Mouse (Mus musculus): Measurements from ENCODE around the gene Ppfibp2.

Ppfibp2 gene

DNA sequence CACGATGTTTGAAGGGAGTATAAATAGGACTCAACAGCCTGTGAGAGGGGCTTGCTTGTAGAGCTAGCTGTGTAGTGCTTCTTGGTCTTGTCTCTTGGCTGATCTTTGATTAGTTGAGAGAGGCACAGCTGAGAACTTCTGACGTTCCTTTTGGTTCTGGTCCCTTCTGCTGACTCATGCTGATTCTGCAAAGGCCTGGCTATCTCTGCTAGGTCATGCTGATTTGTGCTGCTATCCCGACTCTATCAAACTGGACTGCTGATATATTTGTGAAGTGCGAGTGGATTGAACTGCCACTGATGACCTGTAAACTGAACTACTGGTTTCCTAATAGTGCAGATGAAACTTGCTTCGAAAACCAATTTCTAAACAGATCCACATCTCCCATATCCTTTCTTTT lies 15.9 kb downstream of the Ppfibp2 start:
- DNase-seq (ENCODE audit: low read depth, low spot score) = no peak

DNA sequence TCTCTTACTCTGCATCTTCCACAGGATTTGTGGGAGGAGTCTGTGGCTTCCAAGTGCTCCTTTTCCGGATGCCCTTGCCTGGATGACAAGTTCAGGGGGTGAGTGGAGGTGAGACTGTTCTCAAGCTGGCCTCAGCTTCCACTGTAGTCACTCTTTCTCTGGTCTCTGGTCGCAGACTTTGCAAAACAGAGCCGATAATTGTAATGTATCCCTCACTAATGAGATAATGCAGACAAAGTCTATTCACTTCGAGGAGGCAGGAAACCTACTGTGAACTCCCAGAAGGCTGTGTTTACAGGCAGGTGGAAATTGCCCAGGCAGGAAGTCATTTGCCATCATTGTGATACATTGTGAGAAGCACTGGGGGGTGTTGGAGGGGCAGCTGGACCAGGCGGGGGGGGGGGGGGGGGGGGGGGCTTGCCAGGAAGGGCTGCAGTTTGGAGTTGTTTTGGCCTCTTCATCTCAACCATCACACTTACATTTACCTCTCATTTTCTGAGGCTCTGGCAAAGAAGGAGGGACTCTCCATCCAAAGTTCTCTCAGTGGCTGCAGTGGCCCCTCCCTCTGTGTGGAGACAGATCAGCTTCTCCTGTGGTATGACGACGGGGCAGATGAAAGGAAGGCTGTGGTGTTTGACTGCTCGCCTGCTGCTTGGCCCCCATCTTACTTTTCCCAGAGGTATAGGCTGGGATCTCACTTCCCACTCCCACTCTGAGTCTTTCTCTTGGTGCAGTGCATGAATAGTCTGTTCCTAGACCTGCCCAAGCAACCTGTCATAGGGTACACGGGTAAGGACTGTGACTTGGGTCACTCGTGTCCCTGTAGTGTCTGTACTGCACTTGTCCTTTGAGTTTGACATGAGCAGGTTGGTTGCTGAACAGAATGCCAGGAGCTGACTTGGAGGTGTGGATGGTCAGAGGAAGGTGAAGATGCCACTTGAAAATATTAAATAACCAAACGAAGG lies 23.3 kb downstream of the Ppfibp2 start:
- DNase-seq (ENCODE audit: low read depth, low spot score) = no peak

DNA sequence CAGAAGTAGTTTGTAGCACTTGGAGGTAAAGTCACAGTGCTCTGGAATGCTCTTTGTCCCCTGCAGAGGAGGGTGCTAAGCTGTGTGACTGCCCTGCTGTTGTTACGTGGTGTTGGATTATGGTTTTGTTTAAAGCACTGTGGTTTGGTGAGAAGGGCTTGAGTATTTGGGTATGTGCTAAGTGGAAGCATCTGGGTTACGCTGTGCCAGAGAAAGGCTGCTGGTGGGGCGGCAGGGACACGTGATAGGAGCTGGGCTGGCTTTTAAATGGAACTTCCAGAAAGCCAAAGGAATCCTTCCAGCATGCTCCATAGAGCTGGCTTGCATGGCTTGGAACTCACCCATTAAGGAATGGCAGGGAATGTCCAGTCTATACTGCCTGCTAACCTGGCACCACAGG lies 24.2 kb downstream of the Ppfibp2 start:
- peak; percentile 48 for DNase-seq (ENCODE audit: low read depth, low spot score)

DNA sequence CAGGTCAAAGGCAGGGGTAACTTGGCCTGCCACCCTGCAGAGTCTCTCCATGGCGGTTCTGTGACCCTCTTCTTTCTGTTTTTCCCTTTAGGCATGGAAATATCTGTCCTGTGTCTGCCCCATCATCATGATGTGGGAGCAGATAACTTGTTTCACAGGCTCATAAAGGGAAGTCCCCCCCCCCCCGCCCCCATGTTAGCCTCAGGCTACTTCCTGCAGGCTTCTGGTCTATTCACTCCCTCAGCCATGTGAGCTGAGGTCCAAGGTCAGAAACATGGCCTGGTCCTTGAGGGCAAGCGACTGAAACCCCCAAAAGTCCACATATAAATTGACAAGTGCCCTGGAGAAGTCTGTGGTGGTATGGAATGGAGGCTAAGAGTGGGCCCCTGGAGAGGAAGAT lies 25.1 kb downstream of the Ppfibp2 start:
- no peak for DNase-seq (ENCODE audit: low read depth, low spot score)

DNA sequence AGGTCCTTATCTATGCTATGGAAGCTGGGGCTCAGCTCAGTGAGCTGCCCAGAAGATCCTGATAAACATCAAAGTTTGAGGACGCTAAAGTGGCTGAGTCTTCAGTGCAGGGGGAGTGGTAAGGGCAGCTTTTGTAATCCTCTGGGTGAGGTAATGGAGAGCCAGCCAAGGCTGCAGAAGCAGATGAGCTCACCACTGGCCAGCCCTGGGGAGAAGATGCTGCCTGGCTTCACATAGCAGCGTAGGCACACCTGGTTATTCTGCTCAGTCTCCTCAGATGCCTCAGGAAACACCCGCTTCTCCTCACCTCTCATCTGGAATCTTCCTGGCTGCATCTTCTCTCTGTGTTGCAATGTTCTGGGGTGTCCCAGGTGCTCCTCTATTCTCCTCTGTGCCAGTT lies 29.4 kb downstream of the Ppfibp2 start:
- no peak for DNase-seq (ENCODE audit: low read depth, low spot score)

DNA sequence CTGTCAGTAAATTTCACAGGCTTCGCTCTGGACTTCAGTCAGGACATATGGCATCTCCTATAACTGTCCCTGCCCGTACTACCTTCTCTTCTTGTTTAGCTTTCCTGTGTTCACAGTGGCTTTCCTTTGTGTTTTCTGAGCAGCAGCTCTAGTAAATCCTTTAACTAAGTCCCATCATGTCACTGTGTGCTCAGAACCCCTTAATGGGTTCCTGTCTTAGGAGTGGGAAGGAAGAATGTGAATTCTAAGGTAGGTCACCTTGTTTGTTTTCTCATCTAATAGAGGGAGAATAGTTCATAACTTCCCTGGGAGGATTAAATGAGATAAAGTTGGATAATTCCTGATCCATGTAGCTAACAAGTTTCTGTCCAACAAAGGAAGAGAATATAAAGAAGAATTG lies 30.1 kb downstream of the Ppfibp2 start, which contains the start of gene 5330417H12Rik:
5330417H12Rik (minus strand) TSS at position 101 of the 400 bp plus-strand sequence.
- no peak for DNase-seq (ENCODE audit: low read depth, low spot score)

DNA sequence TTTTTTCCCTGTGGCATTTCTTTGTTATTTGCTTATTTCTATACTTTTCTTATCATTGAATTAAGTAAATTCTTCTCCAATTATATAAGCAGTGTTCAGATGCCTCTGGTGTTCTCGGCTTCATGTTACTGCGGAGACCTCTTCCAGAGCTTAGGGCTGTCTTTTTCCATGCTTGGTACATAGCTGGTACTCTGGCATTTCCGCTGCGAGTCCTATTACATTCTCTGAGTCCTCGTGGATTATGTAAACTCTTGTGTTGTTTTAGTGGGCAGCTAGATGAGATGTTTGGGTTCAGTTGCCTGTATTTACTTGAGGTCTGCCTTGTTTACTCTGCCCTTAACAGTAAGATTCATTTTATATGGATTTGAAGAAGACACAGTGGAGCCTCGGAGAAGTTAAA lies 30.8 kb downstream of the Ppfibp2 start:
- no peak for DNase-seq (ENCODE audit: low read depth, low spot score)

DNA sequence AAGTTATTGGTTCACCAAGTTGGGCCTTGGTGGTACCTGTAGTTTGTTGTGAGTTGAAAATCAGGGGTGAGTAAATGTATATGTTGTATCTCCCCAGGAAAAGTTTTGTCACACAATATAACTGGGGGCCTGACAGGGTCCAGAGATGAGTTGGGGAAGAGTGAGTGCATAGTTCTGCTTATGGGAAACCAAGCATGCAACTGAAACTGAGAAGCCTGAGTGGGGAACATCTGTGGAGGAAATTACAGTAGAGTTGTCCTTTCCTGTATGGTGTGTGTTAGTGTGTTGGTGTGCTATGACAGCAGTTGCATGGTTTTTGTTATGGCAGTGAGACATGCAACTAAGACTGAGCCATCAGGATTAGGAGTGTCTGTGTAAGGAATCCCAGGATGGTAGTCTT lies 33.4 kb downstream of the Ppfibp2 start:
- DNase-seq (ENCODE audit: low read depth, low spot score) = no peak

DNA sequence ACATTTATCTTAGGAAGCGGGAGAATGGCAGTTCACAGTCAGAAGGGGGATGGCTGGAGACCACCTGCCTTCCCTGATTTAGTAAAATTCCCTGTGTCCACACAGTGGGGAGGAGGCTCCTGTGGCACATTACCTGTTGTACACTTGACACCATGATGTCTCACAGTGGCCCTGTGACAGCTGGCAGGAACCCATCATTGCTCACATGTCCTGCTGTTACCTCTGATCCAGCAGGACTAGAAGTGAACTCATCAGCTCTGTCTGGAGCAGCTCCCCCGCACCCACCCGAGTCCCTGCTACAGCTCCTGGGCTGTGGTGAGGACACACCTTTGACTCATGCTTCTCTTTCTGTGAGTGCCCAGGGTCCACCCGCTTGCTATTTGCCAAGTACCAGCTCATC lies 38.2 kb downstream of the Ppfibp2 start:
- no peak for DNase-seq (ENCODE audit: low read depth, low spot score)

DNA sequence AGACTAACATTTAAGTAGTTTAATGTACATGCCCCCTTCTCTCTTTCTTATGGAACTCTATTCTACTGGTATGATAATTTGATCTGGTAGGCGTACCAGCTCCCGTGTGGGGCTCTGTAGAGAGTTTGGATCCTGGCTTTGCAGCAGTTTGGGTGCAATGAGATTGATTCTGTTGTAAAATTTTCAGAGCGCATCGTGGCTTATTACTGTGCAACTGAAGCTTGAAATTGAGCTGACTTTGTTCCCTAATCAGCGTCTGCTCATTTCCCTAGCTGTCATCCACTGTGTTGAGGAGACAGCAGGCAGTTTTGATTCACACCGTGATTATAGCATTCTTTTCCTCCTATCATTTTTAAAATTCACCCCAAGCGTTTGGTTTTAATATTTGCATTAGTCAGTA lies 42.4 kb downstream of the Ppfibp2 start:
- no peak for DNase-seq (ENCODE audit: low read depth, low spot score)

DNA sequence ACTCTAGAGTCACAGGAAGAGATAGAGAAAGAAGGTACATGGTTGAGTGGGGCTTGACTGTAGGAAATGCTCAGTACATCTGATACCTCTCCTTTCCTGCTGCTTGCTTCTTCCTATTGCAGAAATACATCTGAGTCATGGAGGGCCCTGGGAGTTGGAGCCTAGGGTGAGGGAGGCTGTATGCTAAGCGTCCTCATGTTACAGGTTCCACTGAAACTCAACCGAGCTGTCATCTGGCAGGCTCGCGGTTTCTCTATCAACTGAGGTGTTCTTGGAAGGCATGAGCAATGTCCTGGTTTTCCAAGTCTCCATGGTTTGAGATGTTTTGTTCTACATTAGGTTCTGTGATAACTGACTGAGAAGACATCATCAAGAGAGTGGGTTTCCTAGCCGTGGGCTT lies 43.0 kb downstream of the Ppfibp2 start:
- DNase-seq (ENCODE audit: low read depth, low spot score) = no peak

DNA sequence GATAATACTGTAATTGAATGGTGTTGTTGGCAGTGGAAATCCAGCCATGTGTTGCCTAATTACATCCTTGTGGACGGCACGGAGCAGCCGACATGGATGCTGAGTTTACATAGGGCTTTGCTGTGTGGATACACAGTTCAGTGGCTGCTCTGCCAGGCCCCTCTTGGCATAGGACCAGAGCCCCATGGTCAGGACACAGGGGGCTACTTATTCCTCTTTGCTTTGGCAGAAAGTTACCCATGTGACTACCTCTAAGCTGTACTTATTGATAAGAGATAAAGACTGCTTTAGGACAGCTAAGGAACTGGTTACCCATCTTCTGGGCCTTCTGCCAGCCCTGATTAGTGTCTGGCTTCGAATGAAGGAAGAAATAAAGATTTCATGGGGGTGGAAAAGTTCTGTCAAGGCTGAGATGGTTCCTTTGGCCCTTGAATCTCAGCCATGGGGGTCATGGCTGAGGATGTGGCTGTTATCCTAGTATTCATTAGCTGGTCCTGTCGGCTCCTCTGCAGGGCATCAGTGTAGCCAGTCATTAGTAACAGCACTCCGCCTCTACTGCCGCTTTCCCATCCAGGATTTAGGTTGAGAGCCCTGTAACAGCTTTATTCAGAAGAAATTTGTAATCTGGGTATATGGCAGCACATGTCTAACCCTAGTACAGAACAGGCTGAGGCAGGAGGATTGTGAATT lies 47.7 kb downstream of the Ppfibp2 start:
- no peak for DNase-seq (ENCODE audit: low read depth, low spot score)

DNA sequence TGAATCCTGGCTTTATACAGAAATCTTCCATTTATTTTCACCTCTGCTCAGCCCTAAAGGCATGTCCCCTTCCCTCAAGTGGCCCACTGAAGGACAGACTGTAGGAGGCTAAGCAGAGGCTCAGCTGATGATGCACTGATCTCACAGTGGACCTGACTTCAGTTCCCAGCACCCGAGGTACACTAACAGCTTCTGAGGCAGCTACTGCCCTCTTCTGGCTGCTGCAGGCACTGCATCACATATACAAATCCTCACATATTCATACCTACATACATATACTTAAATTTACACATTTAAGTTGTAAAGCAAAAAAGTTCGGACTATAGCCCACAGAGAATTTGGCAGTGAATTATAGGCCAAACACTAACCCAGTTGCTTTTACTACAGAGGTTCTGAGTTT lies 50.0 kb downstream of the Ppfibp2 start:
- no peak for DNase-seq (ENCODE audit: low read depth, low spot score)

DNA sequence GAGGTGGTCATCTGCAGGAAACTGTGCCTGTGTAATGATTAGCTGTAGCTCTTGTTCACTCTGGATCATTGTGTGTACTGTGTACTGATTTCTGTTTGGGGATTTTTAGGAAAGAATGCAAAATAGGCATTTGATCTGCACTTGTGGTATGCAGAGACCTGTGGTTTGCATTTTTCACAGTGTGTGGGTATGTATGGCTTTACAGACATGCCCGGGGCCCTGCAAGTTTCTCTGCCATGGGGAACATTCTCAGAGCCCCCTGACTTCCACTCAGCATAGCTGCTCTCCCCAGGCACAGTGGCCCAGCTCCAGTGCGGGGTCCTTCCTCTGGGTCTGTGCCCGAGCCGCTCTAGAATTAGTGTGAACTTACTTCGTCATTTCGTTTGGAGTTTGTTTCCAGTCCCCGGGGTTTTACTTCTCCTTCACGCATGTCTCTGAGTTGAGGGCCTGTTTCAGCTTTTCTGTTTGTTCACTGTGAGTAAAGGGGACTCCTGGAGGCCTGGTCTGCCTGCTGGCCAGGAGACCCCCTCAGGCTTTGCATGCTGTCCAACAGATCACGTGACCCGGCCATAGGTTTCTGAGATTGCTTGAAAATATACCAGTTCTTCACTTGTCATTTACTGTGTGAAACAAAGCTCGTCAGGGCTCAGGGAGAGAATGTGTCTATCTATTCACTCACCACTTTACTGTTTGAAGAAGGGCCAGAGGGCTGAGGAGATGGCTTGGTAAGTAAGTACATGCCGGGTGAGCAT lies 54.1 kb downstream of the Ppfibp2 start:
- DNase-seq (ENCODE audit: low read depth, low spot score) = no peak

DNA sequence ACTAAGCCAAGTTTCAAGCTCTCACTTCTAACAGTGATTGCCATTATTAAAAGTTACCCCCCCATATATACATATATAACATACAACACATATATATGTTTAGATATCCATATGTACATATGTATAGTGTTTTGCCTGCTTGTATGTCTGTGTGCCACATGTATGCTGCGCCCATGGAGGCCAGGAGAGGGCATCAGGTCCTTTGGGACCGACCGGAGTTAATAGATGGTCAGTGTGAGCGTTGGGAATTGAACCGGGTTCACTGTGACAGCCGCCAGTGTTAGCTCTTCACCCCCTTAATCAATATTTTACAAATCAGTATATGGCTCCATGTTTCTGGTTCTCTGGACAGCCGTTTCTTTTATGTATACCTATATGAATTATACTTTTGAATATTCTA lies 55.0 kb downstream of the Ppfibp2 start:
- DNase-seq (ENCODE audit: low read depth, low spot score) = no peak

DNA sequence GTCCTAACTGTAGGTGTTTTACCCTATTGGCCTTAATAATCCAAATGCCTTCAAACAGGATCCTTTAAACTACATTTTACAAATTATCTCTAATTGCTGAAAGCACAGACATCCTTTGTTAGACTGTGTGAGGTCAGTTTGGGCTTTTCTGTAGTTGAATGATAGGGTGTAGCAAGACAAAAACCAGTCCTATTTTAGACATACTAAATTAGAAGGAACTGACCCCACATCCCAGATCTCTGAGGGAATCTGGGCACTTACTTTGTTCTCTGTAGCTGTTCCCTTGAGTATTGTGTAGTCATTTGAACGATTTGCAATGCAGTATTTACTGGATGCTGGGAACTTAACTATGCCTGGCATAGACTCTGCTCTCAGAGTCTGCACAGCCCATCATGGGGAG lies 56.8 kb downstream of the Ppfibp2 start:
- peak; percentile 71 for DNase-seq (ENCODE audit: low read depth, low spot score)

DNA sequence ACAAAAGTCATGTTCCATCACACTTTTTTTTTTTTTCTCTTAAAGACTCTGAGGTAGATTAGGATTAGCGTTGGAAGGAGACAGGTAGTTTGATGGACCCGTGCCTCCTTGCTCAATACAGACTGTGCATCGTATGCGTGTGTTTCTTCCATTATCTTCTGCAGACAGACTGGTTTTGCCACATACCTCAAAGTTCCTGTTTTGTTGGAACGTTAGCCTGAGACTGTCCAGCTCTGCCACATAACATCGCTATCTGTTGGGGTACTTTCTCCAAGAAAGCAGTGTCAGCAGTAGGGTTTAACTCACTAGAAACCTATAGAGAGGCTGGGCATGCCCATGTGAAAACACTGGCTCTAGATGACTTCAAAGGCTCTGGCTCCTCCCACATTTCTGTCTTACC lies 61.4 kb downstream of the Ppfibp2 start:
- DNase-seq (ENCODE audit: low read depth, low spot score) = no peak

DNA sequence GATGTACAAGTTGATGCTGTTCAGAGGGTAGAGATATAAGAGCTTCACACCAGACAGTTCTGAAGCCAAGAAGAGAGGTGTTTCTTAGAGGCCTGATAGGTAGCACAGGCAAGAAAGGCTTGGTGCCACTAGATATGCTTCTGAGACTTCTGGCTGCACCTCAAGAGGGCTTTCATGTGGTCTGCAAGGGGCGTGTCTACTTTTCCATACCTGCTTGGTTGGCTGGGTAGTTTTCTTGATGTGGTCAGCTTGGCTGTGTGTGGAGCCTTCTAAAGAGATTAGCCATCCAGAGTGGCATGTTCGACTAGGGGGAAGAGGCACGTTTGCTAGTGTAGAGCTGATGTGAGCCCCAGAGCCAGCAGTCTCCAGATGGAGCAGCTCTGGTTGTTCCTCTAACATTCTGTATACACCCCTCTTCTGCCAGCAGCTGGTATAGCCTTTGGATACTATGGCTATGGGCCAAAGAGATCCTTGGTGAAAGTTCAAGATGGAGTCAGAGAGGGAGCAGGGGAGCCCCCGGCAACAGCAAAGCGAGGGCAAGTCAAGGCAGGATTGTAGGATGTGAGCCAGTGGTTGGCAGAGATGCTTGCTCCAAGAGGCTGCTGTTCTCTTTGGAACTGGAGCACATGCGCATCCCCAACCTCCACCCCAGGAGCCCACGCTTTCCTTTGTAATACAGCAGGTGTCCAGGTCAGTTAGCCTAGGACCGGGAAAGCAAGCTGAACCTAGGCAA lies 64.3 kb downstream of the Ppfibp2 start:
- no peak for DNase-seq (ENCODE audit: low read depth, low spot score)

DNA sequence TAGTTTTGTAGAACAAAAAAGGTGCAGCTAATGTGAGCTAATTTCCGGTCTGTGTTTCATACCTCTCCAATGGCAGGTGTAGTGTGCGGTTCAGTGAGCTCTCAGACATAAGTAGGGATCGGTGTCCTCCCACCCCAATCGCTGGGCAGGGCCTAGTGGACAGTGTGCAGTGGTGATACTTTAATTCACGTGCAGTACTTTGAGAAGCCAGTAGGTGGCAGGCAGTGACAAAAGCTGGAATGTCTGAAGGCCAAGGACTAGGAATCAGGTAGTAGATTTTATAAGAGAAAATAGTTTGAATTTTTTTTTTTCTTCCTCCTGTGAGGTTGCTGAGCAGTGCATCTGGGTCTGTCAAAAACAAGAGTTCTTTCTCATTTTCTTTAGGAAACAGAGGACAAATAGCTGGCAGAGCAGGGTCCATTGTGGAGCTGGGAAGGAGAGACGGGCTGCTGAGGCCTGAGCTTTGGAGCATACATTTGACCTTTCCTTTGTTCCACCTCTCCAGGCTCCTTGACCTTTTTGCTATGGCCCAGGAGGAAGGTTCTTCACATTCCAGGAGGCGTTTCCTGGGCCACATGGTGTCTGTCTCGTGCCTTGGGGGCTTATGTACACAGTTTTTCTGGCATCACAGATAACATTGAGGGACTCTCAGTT lies 66.3 kb downstream of the Ppfibp2 start:
- DNase-seq (ENCODE audit: low read depth, low spot score) = peak; percentile 92

DNA sequence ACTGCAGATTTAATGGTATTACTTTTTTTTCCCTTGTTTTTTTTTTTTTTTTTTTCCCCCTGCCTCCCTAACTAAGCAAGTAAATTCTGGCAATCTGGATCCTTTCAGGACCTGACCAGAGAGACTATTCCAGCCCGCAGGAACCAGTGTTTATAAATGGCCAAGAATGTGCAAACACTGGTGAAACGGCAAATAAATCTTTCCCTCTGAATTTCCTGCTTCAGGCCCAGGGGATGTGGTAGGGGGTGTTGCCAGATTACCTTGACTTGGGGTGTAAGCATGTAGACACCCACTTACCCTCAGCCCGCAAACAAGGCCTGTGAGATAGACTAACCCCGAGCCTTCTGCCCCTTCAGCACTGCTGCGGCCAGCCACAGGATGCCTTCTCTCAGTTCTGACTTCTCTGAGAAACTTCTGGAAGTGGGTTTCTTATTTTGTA lies 66.9 kb downstream of the Ppfibp2 start:
- peak; percentile 25 for DNase-seq (ENCODE audit: low read depth, low spot score)

DNA sequence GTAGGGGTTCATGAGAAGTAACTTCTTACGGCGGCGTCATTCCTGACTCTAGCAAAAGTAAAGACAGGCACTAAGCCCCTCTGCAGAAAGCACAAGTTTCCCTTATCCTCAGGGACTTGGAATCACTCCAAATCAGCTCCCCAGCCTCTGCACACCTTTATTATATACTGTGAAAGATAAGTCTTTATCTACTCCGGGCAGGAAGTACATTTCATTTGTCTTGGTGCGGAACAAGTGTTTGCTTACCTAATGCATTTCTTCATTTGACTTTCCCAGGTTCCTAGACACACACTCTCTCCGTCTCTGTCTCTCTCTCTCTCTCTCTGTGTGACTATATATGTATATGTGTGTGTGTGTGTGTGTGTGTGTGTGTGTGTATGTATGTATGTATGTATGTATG lies 68.6 kb downstream of the Ppfibp2 start:
- DNase-seq (ENCODE audit: low read depth, low spot score) = no peak

All from forelimb bud, embryonic 11.5 days (tissue).